Mouse (Mus musculus): ENCODE data around the gene Hspa8. TPM values are rescaled to one million over a fixed set of nuclear protein-coding genes. Genes with fewer than 3 reads are reported as not detected.

Hspa8 gene
- 2,362 and 2,391 TPM in 2 replicates for polyA plus RNA-seq (2015; fragmentation: Nextera tagmentation; extraction: Ambion mirVana)

- no peaks in the 10 kb centered on the region for H3K9me3 ChIP-seq (ENCODE audit: control insufficient read depth, low read length)
- H3K27me3 ChIP-seq (ENCODE audit: control insufficient read depth, insufficient read depth, low read depth, low read length), result no peaks in the 10 kb centered on the region
- peak; percentile 97 for ATAC-seq (ENCODE audit: low read depth)
- WGBS, result under 1% methylated on average over 83 of the region's 83 CpGs
- H3K4me1 ChIP-seq (replicated peaks; ENCODE audit: control insufficient read depth, insufficient read depth, low read length), result peaks cover 21% of the 10 kb centered on the region
- H3K4me3 ChIP-seq (ENCODE audit: low read length), result peak within 1 kb of the TSS; percentile 97
- peaks cover 26% of the 10 kb centered on the region for H3K36me3 ChIP-seq (ENCODE audit: control insufficient read depth, insufficient read depth, low read length)
- H3K27ac ChIP-seq (ENCODE audit: low read length), result peak within 1 kb of the TSS; percentile 100
- peak within 1 kb of the TSS; percentile 79 for H3K4me2 ChIP-seq (ENCODE audit: low read depth, low read length)
- H3K9ac ChIP-seq (ENCODE audit: low read length), result peak within 1 kb of the TSS; percentile 100
Measured at GRCm38 (mm10) chr9:40800675-40801612, at the start of gene Hspa8. Gene Hspa8, plus strand, starts transcription at chr9:40800984.

- Histone ChIP-seq H3K4me2 (ENCODE audit: low read depth, low read length) (no peak overlapping the region), H3K9ac (ENCODE audit: low read length) (no peak overlapping the region), H3K9me3 (ENCODE audit: control insufficient read depth, low read length) (no peaks in the 10 kb centered on the region), H3K4me1 (replicated peaks; ENCODE audit: control insufficient read depth, insufficient read depth, low read length) (peaks cover 4% of the 10 kb centered on the region; the same call in 1 of the 2 replicates), H3K36me3 (ENCODE audit: control insufficient read depth, insufficient read depth, low read length) (no peaks in the 10 kb centered on the region), H3K27ac (ENCODE audit: low read length) (no peak overlapping the region), H3K4me3 (ENCODE audit: low read length) (no peak overlapping the region), H3K27me3 (ENCODE audit: control insufficient read depth, insufficient read depth, low read depth, low read length) (no peaks in the 10 kb centered on the region)
- 62% methylated on average over 3 of the region's 3 CpGs for WGBS
- ATAC-seq (ENCODE audit: low read depth), result no peak
Measured at GRCm38 (mm10) chr9:40751749-40752148, 49.0 kb upstream of the Hspa8 start.

DNA sequence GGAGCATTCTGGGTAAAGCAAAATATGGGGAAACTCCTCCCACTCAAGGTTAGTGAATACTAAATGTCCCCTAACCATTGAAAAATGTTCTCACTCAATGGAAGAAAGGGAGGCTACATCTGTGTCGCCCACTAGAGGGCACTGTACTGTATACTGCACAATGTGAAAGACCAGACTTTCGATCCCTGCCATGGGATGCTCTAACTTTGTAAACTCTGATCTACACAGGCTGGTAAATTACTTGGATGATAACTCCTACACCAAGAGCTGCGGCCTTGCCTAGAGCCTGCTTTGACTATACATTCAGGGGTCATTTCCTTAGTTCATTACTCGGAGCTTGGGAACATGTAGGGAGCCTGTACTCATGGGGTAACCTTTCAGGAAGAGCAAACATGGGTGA, 44.4 kb upstream of the Hspa8 start:
- H3K36me3 ChIP-seq (ENCODE audit: control insufficient read depth, insufficient read depth, low read length), result no peaks in the 10 kb centered on the region
- no peaks in the 10 kb centered on the region for H3K27me3 ChIP-seq (ENCODE audit: control insufficient read depth, insufficient read depth, low read depth, low read length)
- peak; percentile 19; the same call in 1 of the 2 replicates for ATAC-seq (ENCODE audit: low read depth)
- peak overlapping the region; percentile 77 for H3K4me2 ChIP-seq (ENCODE audit: low read depth, low read length)
- H3K9ac ChIP-seq (ENCODE audit: low read length), result no peak overlapping the region
- WGBS, result 19% methylated on average over 4 of the region's 4 CpGs
- peaks cover 14% of the 10 kb centered on the region for H3K4me1 ChIP-seq (replicated peaks; ENCODE audit: control insufficient read depth, insufficient read depth, low read length)
- H3K4me3 ChIP-seq (ENCODE audit: low read length), result peak overlapping the region; percentile 28
- no peaks in the 10 kb centered on the region for H3K9me3 ChIP-seq (ENCODE audit: control insufficient read depth, low read length)
- no peak overlapping the region for H3K27ac ChIP-seq (ENCODE audit: low read length)

GRCm38 (mm10) chr9:40757105-40757626, 43.6 kb upstream of the Hspa8 start:
- H3K4me3 ChIP-seq (ENCODE audit: low read length), result peak overlapping the region; percentile 41
- peak overlapping the region; percentile 59 for H3K27ac ChIP-seq (ENCODE audit: low read length)
- peak overlapping the region; percentile 77 for H3K4me2 ChIP-seq (ENCODE audit: low read depth, low read length)
- peak overlapping the region; percentile 58 for H3K9ac ChIP-seq (ENCODE audit: low read length)
- peak; percentile 78 for ATAC-seq (ENCODE audit: low read depth)
- no peaks in the 10 kb centered on the region for H3K27me3 ChIP-seq (ENCODE audit: control insufficient read depth, insufficient read depth, low read depth, low read length)
- WGBS, result 11% methylated on average over 12 of the region's 12 CpGs
- peaks cover 14% of the 10 kb centered on the region for H3K4me1 ChIP-seq (replicated peaks; ENCODE audit: control insufficient read depth, insufficient read depth, low read length)
- no peaks in the 10 kb centered on the region for H3K9me3 ChIP-seq (ENCODE audit: control insufficient read depth, low read length)
- H3K36me3 ChIP-seq (ENCODE audit: control insufficient read depth, insufficient read depth, low read length), result no peaks in the 10 kb centered on the region

DNA sequence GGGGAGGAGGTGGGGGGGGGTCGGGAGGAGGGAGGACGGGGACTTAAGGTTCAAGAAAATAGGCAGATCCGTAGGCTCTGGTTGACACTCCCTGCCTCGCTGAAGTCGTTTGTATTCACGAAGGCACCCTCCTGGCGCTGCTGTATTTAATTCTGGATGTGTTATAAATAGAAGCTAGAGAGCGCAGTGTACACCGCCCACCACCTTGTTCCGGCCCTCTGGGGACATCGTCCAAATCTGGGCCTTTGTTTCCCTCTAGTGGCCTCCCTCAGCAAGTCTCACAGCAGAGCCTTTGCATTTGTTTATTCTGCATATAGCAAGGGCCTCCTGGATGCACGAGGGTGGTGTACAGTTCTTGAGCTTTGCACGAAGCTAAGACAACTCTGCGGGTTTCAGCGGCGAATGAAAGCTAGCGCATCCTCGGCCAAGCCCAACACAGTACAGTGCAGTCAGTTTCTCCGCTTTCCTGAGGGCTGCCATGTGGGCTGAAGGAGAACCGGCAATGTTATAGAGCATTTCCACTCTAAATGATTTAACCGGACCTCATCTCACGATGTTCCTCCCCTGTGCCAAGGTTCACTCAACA, 43.0 kb upstream of the Hspa8 start:
- ATAC-seq (ENCODE audit: low read depth), result peak; percentile 94
- no peaks in the 10 kb centered on the region for H3K36me3 ChIP-seq (ENCODE audit: control insufficient read depth, insufficient read depth, low read length)
- H3K4me3 ChIP-seq (ENCODE audit: low read length), result peak overlapping the region; percentile 41
- no peaks in the 10 kb centered on the region for H3K9me3 ChIP-seq (ENCODE audit: control insufficient read depth, low read length)
- peak overlapping the region; percentile 59 for H3K27ac ChIP-seq (ENCODE audit: low read length)
- 7% methylated on average over 22 of the region's 22 CpGs for WGBS
- H3K27me3 ChIP-seq (ENCODE audit: control insufficient read depth, insufficient read depth, low read depth, low read length), result no peaks in the 10 kb centered on the region
- H3K4me1 ChIP-seq (replicated peaks; ENCODE audit: control insufficient read depth, insufficient read depth, low read length), result peaks cover 14% of the 10 kb centered on the region
- peak overlapping the region; percentile 77 for H3K4me2 ChIP-seq (ENCODE audit: low read depth, low read length)
- H3K9ac ChIP-seq (ENCODE audit: low read length), result peak overlapping the region; percentile 58

DNA sequence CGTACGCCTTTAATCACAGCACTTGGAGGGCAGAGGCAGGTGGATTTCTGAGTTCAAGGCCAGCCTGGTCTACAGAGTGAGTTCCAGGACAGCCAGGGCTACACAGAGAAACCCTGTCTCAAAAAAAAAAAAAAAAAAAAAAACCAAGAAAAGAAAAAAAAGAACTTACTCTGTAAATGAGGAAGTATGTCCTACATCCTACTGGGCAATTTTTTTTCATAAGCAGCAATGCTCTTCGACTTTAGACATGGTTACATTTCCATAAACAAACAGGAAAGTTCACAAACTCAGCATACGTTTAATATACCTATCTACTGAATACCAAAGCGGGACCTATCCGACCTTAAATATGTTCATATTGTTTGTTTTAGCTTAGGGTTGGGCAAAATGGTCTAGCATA, 38.4 kb upstream of the Hspa8 start:
- H3K4me1 ChIP-seq (replicated peaks; ENCODE audit: control insufficient read depth, insufficient read depth, low read length), result peaks cover 4% of the 10 kb centered on the region
- no peak overlapping the region for H3K4me3 ChIP-seq (ENCODE audit: low read length)
- no peak overlapping the region for H3K4me2 ChIP-seq (ENCODE audit: low read depth, low read length)
- 72% methylated on average over 6 of the region's 6 CpGs for WGBS
- no peaks in the 10 kb centered on the region for H3K36me3 ChIP-seq (ENCODE audit: control insufficient read depth, insufficient read depth, low read length)
- no peaks in the 10 kb centered on the region for H3K27me3 ChIP-seq (ENCODE audit: control insufficient read depth, insufficient read depth, low read depth, low read length)
- ATAC-seq (ENCODE audit: low read depth), result no peak
- H3K9me3 ChIP-seq (ENCODE audit: control insufficient read depth, low read length), result no peaks in the 10 kb centered on the region
- no peak overlapping the region for H3K27ac ChIP-seq (ENCODE audit: low read length)
- H3K9ac ChIP-seq (ENCODE audit: low read length), result no peak overlapping the region

- Histone ChIP-seq H3K9me3 (ENCODE audit: control insufficient read depth, low read length) (no peaks in the 10 kb centered on the region), H3K4me2 (ENCODE audit: low read depth, low read length) (peak overlapping the region; percentile 28; the same call in 1 of the 2 replicates), H3K27me3 (ENCODE audit: control insufficient read depth, insufficient read depth, low read depth, low read length) (no peaks in the 10 kb centered on the region), H3K4me3 (ENCODE audit: low read length) (no peak overlapping the region), H3K9ac (ENCODE audit: low read length) (no peak overlapping the region), H3K27ac (ENCODE audit: low read length) (no peak overlapping the region), H3K36me3 (ENCODE audit: control insufficient read depth, insufficient read depth, low read length) (no peaks in the 10 kb centered on the region), H3K4me1 (replicated peaks; ENCODE audit: control insufficient read depth, insufficient read depth, low read length) (no peaks in the 10 kb centered on the region)
- WGBS, result 73% methylated on average over 8 of the region's 9 CpGs
- no peak for ATAC-seq (ENCODE audit: low read depth)
Measured at GRCm38 (mm10) chr9:40764887-40765580, 35.8 kb upstream of the Hspa8 start.

DNA sequence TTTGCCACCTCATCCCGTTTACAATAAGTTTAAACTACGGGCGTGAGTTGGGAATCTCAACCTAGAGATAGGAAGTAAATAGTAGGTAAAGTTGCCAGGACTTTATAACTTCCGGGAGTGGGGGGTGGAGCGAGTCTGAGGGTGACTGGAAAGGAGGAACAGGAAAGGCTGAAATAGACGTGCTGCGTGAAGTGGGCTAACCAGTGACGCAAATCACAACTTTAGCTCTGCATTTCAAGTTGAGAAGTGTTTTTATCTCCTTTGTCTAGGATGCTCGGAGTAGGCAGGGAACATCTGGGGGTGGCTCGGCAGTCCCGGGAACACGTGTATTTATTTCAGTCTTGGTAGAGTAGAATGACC, 35.2 kb upstream of the Hspa8 start:
- H3K4me3 ChIP-seq (ENCODE audit: low read length), result no peak overlapping the region
- H3K4me1 ChIP-seq (replicated peaks; ENCODE audit: control insufficient read depth, insufficient read depth, low read length), result no peaks in the 10 kb centered on the region
- H3K9me3 ChIP-seq (ENCODE audit: control insufficient read depth, low read length), result no peaks in the 10 kb centered on the region
- 29% methylated on average over 12 of the region's 12 CpGs for WGBS
- no peak overlapping the region for H3K27ac ChIP-seq (ENCODE audit: low read length)
- H3K27me3 ChIP-seq (ENCODE audit: control insufficient read depth, insufficient read depth, low read depth, low read length), result no peaks in the 10 kb centered on the region
- peak; percentile 52; the same call in 1 of the 2 replicates for ATAC-seq (ENCODE audit: low read depth)
- H3K9ac ChIP-seq (ENCODE audit: low read length), result no peak overlapping the region
- H3K36me3 ChIP-seq (ENCODE audit: control insufficient read depth, insufficient read depth, low read length), result no peaks in the 10 kb centered on the region
- peak overlapping the region; percentile 28; the same call in 1 of the 2 replicates for H3K4me2 ChIP-seq (ENCODE audit: low read depth, low read length)
